Mouse (Mus musculus) bone marrow, adult 2 months (tissue): ENCODE results near the gene Plcxd3. TPM values are rescaled to one million over a fixed set of nuclear protein-coding genes. Genes with fewer than 3 reads are reported as not detected.

ENCODE experiments used
- H3K27ac ChIP-seq: fragments of 200-500 bp; 2 replicates; pipeline ENCODE4 v1.5.1; 2012; ENCODE audit warnings: low read depth, mild to moderate bottlenecking, control low read depth, inconsistent platforms, low read length; ENCODE audit not compliant: control insufficient read depth, poor library complexity, insufficient read depth
- H3K4me1 ChIP-seq: fragments of 200-500 bp; 2 replicates; pipeline ENCODE4 v1.6.1; 2011; ENCODE audit warnings: low read length; ENCODE audit not compliant: control insufficient read depth, insufficient read depth
- H3K4me3 ChIP-seq: fragments of 200-500 bp; replicated peaks from 2 replicates; pipeline ENCODE3; 2011; ENCODE audit warnings: mild to moderate bottlenecking, low read depth, low read length, control low read depth; ENCODE audit not compliant: control insufficient read depth
- CTCF ChIP-seq: fragments of 200-500 bp; IDR thresholded peaks from 2 replicates; pipeline ENCODE4 v1.5.1; 2011; ENCODE audit warnings: low read length, control low read depth; ENCODE audit not compliant: control insufficient read depth, insufficient read depth
- POLR2A ChIP-seq: fragments of 200-500 bp; IDR thresholded peaks from 2 replicates; pipeline ENCODE4 v1.6.1; 2011; ENCODE audit warnings: low read depth, mild to moderate bottlenecking, control low read depth, low read length, borderline replicate concordance; ENCODE audit not compliant: control insufficient read depth
- WGBS: fragments of 180-500 bp; shearing (Covaris S2); methylation state at CpG from one replicate; pipeline ENCODE4 v1.1.7; 2018; 5-methylcytosine and 5-hydroxymethylcytosine counted together
- polyA plus RNA-seq: library from polyadenylated mRNA; stranded (reverse); fragments of >200 nt; gene quantifications from 2 replicates; pipeline ENCODE4 v1.2.4, GENCODE M21; 2011; ENCODE audit warnings: low replicate concordance; ENCODE audit not compliant: missing spikeins, insufficient read depth, insufficient read length

Plcxd3 gene
- polyA plus RNA-seq, result not detected in 2 replicates

DNA sequence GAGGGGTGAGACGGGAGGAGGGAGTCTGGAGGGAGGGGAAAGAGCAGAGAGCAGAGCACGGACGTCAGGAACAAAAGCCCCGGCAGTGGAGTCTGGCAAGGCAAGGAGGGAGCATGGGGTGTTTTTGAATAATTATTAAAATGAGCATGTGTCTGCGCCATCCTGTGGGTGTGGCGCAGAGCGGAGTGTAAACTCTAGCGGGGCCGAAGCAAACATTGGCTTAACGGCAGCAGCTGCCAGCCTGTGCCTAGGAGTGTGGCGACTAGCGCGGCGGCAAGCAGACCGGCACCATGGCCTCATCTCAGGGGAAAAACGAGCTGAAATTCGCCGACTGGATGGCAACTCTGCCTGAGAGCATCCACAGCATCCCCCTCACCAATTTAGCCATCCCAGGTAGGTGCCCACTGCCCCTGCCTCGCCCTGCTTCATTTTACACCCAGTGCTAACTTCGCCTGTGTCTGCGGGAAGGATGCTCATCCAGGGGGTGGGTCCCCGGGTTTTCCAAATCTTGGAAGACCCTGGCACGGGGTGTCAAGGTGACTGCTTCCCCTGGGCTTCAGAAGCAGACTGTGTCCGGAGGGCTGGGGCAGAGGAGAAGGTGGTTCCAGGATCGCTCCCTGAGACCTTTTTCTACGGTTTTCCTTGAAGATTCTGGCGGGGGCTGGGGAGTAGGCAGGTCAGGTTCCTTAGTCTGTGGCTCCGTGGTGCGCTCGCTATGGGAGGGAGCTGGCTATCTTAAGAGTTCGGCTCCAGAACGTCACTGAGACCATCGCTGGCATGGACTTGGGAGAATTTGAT lies at the start of gene Plcxd3:
Plcxd3 (plus strand) TSS at position 69 of the 798 bp plus-strand sequence.
- no peak within 1 kb of the TSS for H3K4me3 ChIP-seq
- 3% methylated on average over 33 of the region's 33 CpGs for WGBS

DNA sequence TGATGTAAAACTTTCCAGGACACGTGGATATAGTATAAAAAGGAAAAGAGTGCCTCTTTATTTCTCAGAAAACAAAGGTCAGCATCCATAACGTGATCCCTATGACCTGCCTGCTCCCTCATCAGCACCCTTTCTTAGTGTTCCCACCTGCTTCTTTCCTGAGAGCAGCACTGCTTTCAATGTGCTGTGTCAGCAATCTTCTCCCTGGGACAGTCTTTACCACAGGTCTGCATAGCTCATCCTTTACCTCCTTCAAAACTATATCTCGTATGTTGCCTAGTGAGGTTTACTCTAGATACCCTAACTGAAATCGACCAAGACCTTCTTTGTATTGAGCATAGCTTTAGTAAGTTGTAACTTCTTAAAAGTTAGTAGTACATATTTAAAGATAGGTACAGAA lies 43.4 kb upstream of the Plcxd3 start:
- TF ChIP-seq CTCF, result no peak
- no peak for TF ChIP-seq POLR2A
- Histone ChIP-seq H3K4me3 (no peak overlapping the region), H3K27ac (no peak overlapping the region), H3K4me1 (no peaks in the 10 kb centered on the region)
- WGBS, result 72% methylated on average over 4 of the region's 4 CpGs

More for the DNA sequence above, at the start of gene Plcxd3:
- Histone ChIP-seq H3K4me1 (no peaks in the 10 kb centered on the region), H3K27ac (no peak within 1 kb of the TSS)
- TF ChIP-seq CTCF (no peak), POLR2A (no peak)

DNA sequence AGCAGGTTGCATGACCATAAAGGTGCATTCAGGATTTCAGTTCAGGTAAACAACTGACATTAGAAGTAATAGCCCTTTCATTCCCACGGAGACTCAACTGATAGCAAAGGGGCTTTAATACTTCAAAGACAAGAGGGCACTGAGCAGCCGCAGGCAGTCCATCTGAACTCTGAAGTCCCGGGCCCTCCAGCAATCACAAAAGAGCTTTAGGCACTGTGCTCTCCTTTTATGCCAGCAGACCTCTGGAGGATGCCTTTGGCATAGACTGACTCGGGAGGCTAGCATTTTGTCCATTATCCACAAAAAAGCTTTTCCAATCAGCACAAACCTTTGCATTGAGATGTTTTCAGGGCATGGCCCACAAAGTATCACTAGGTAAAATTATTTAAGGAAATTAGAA lies 33.7 kb upstream of the Plcxd3 start:
- TF ChIP-seq CTCF (no peak), POLR2A (no peak)
- no peak overlapping the region for H3K27ac ChIP-seq
- WGBS, result 42% methylated on average over 4 of the region's 4 CpGs
- H3K4me3 ChIP-seq, result no peak overlapping the region
- no peaks in the 10 kb centered on the region for H3K4me1 ChIP-seq

DNA sequence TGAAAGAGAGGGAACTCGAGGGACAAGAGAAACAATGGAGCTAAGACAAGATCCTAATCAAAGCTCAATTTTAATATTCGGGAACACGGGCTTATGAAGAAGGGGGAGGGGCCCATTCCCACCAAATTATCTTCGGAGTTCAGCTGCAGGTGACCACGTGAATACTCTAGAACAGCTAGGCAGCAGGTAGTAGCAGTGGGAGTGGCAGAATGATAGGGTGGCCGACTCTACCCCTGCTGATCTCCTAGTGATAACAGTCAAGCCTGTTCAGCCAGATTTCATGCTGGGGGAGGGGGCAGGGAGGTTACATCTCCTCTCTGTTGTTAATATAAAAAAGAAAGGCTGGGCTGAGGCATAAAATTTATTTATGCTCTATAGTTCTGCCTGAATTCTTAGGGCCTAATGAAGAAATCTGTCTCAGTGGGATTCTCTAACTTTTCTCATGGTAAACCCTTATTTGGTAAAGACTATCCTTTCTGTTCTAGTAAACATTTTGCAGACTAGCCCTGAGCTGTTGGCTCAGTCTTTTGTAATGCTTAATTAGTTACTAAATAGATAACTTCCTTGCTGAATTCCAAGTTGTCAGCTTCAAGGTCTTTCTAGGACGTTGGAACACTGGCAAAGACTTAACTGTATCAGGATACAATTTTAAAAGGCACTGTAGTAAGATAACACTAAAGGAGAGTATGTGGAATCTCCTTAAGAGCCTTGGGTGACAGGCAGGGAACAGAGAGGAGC lies 26.3 kb upstream of the Plcxd3 start:
- no peak for TF ChIP-seq POLR2A
- no peak for TF ChIP-seq CTCF
- 44% methylated on average over 7 of the region's 7 CpGs for WGBS
- H3K4me3 ChIP-seq, result no peak overlapping the region
- H3K4me1 ChIP-seq, result no peaks in the 10 kb centered on the region
- no peak overlapping the region for H3K27ac ChIP-seq

DNA sequence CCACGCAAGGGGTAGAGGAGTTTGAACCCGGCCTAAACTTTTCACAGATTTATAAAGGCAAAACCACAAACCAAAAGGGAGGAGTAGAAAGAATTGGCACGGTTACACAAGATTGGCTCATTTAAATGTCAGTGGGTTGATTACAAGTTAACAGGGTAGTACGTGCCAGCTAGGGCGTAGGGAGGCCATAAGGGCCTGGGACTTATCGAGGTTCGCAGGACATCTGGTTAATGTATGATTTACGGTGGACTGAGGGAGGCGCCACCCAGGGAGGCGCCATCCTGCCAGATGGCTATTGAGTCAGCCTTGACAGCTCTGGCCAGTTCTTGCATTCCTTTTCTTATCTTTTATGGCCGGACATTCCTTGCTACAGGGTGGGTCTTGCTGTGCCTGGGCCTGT lies 18.9 kb upstream of the Plcxd3 start:
- no peak for TF ChIP-seq CTCF
- no peak for TF ChIP-seq POLR2A
- H3K27ac ChIP-seq, result no peak overlapping the region
- H3K4me3 ChIP-seq, result no peak overlapping the region
- WGBS, result 82% methylated on average over 11 of the region's 11 CpGs
- H3K4me1 ChIP-seq, result no peaks in the 10 kb centered on the region

DNA sequence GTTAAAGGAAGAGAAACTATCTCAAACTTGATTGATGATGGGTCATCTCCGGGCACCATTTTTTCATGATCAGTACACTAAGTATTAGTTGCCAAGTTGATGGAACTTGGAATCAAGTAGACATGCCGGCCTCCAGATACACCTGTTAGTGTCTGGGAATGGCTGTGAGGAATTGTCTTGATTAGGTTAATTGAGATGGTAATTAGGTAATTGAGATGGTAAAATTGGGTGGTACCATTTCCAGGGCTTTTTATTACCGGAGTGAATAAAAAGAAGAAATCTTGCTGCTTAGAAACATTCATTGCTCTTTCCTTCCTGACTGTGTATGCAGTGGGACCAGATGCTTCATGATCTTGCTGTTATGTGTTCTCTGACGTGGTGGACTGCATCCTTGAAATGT lies 17.6 kb upstream of the Plcxd3 start:
- Histone ChIP-seq H3K4me3 (no peak overlapping the region), H3K4me1 (no peaks in the 10 kb centered on the region), H3K27ac (no peak overlapping the region)
- WGBS, result 75% methylated on average over 4 of the region's 4 CpGs
- TF ChIP-seq CTCF, result no peak
- no peak for TF ChIP-seq POLR2A

DNA sequence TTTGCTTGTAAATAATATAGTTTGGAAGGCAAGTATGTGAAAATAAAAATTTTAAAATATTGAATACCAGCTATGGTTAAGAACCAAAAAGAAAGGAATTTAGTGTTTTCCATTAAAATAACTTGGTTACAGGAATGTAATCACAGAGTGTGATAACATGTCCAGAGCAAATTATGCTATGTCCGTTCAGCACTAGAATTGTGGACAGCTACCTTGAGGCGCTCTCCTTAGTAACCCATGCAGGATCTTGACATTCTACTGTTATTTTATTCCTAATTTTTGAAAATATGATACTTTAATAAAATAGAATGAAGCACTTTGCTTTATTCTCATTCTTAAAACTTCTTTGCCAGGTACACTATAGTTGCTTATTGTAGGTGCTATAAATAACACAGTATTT lies 7.5 kb upstream of the Plcxd3 start:
- WGBS, result 64% methylated on average over 2 of the region's 2 CpGs
- H3K4me3 ChIP-seq, result no peak overlapping the region
- TF ChIP-seq CTCF (no peak), POLR2A (no peak)
- H3K4me1 ChIP-seq, result no peaks in the 10 kb centered on the region
- H3K27ac ChIP-seq, result no peak overlapping the region

DNA sequence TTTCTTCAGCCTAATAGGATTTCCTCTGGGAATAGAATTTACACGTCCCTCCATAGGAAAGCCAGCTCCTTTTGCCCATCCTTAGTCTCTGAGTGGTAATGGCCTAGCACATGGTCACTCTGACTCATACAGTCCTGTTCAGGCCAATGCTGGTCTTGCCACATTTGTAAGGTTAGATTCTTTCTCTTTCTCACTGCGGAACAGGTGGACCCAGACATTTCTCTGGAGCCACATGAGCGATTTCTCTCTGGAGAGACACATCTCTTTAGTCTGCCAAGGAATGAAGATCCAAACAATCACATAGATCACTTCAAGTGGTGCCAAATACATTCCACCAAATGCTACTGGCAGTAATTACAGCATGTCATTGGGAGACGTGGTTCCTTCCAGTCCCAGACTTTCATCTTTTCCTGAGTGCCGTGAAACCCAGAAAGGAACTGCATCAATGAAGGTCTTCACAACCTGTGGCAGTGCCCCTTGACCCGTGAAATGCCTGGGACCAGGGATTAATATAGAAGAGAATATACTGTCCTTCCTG lies 769 bp upstream of the Plcxd3 start:
- Histone ChIP-seq H3K27ac (no peak overlapping the region), H3K4me1 (no peaks in the 10 kb centered on the region), H3K4me3 (no peak overlapping the region)
- WGBS, result 59% methylated on average over 6 of the region's 6 CpGs
- TF ChIP-seq POLR2A (no peak), CTCF (no peak)

DNA sequence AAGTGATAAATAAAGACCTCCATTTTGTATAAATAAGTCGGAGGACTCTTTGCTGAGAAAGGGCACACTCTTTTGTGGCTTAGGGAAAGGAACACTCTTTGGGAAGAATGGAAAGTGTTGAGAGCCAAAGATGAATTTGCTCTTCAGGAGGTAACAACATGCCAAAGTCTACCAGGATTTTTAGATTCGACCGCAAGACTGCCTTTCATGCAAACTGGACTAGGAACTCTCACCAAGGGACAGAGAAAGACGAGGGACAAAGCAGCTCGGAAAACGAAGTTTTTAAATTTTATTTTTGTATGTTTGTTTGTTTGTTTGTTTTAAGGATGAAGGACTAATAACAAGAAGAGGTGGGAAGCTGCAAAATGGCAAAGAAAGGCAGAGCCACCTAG lies 264 bp upstream of the Plcxd3 start:
- Histone ChIP-seq H3K4me1 (no peaks in the 10 kb centered on the region), H3K27ac (no peak overlapping the region), H3K4me3 (no peak overlapping the region)
- no peak for TF ChIP-seq CTCF
- no peak for TF ChIP-seq POLR2A
- 28% methylated on average over 6 of the region's 6 CpGs for WGBS
